Mouse (Mus musculus) lung, postnatal 0 days (tissue): ENCODE results near the gene Nr6a1.

ENCODE experiments used
- CTCF ChIP-seq: IDR thresholded peaks from 2 replicates; pipeline ENCODE4 v1.5.1; 2016; ENCODE audit warnings: antibody characterized with exemption, mild to moderate bottlenecking
- EP300 ChIP-seq: IDR thresholded peaks from 2 replicates; pipeline ENCODE4 v1.6.1; 2016; ENCODE audit warnings: antibody characterized with exemption, mild to moderate bottlenecking, control low read depth

DNA sequence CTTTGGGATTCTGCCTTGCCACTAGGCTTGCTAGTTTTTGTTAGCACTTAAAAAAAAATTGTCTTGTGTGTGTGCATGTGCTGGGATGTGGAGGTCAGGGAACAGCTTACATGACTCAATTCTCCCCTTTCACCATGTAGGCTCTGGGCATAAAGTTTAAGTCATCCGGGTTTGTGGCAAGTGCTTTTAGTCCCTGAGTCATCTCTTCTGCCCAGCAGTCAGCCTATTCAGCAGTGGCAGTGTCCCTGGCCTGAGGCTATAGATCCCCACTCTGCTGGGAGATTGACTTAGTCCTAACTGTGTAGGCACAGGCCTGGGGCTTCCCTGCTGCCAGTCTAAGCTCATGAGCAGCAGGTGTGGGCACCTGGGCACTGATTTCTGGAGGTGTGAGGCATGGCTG, 237.6 kb downstream of the Nr6a1 start:
- TF ChIP-seq EP300 (no peak), CTCF (no peak)
